Mouse (Mus musculus): Measurements from ENCODE around the gene Igfbp5.

DNA sequence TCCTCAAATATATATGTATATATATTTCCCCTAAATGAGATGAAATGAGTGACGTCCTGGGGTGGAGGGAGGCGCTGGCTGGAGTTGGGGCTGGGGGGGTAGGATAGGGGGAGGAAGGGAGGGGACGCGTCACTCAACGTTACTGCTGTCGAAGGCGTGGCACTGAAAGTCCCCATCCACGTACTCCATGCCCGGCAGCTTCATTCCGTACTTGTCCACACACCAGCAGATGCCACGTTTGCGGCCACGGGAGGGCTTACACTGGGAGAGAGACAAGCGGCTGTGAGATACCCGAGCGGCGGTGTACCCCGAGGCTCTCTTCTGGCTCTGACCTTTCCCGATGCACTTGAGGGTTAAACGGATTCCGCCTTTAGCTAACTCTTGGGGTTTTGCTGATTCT lies 12.4 kb downstream of the Igfbp5 start:
- TF ChIP-seq CTCF (IDR thresholded peaks at IDR 0.05; ENCODE audit: borderline replicate concordance, extremely low read depth, insufficient read depth, insufficient read length) (no peak), POLR2A (IDR thresholded peaks at IDR 0.05; ENCODE audit: borderline replicate concordance, extremely low read depth, insufficient read depth, insufficient read length, poor library complexity, severe bottlenecking) (no peak)

Measured in brain, embryonic 14.5 days (tissue).